Mouse (Mus musculus) small intestine, adult 2 months (tissue): Measurements from ENCODE around the gene Tspan14.

ENCODE experiments used
- CTCF ChIP-seq: fragments of 200-500 bp; IDR thresholded peaks from 2 replicates; pipeline ENCODE4 v1.5.1; 2012; ENCODE audit warnings: low read depth, mild to moderate bottlenecking, control low read depth, inconsistent platforms, low read length, moderate library complexity, mixed read lengths; ENCODE audit not compliant: insufficient replicate concordance, insufficient read length; ENCODE audit errors: extremely low read depth
- POLR2A ChIP-seq: fragments of 200-500 bp; IDR thresholded peaks from 2 replicates; pipeline ENCODE4 v1.6.1; 2012; ENCODE audit warnings: low read depth, mild to moderate bottlenecking, control low read depth, inconsistent platforms, low read length, moderate library complexity

GRCm38 (mm10) chr14:40886428-40887202 is 80.0 kb downstream of the Tspan14 start:
- TF ChIP-seq POLR2A (no peak), CTCF (no peak)
